Mouse (Mus musculus): ENCODE measurements at regions not wholly inside any gene's neighbourhood (a gene's known extent, or its start where the extent isn't known, plus 50 kb on each side); places are given as distances from the start of the nearest gene placed in this dataset.

- no peak overlapping the region for H3K9ac ChIP-seq (replicated peaks; ENCODE audit: low read depth, low read length)
- H3K4me1 ChIP-seq (ENCODE audit: control insufficient read depth, insufficient read depth, low read length) = 0 out of 2 replicates have a peak, but pooled peaks cover 4% of the 10 kb centered on the region
- no peaks in the 10 kb centered on the region for H3K27me3 ChIP-seq (ENCODE audit: control insufficient read depth, insufficient read depth, low read length)
- WGBS = 71% methylated on average over 6 of the region's 6 CpGs
- no peak overlapping the region for H3K4me2 ChIP-seq (replicated peaks; ENCODE audit: low read depth, low read length)
- H3K9me3 ChIP-seq (ENCODE audit: control insufficient read depth, low read depth, low read length) = no peaks in the 10 kb centered on the region
- no peak overlapping the region for H3K27ac ChIP-seq (ENCODE audit: low read length)
- H3K36me3 ChIP-seq (ENCODE audit: control insufficient read depth, insufficient read depth, low read length) = no peaks in the 10 kb centered on the region
- ATAC-seq (ENCODE audit: insufficient number of reproducible peaks, insufficient read depth, low FRiP score, low read depth) = no peak
- H3K4me3 ChIP-seq (ENCODE audit: low read depth, low read length) = no peak overlapping the region
These were observed 165.2 kb downstream of the Uaca start for GRCm38 (mm10) chr9:60959537-60959936.

GRCm38 (mm10) chr9:60962086-60962485 is 167.7 kb downstream of the Uaca start:
- no peak overlapping the region for H3K9ac ChIP-seq (replicated peaks; ENCODE audit: low read depth, low read length)
- H3K4me2 ChIP-seq (replicated peaks; ENCODE audit: low read depth, low read length) = no peak overlapping the region
- no peaks in the 10 kb centered on the region for H3K9me3 ChIP-seq (ENCODE audit: control insufficient read depth, low read depth, low read length)
- WGBS = 52% methylated on average over 4 of the region's 4 CpGs
- H3K36me3 ChIP-seq (ENCODE audit: control insufficient read depth, insufficient read depth, low read length) = no peaks in the 10 kb centered on the region
- no peaks in the 10 kb centered on the region for H3K27me3 ChIP-seq (ENCODE audit: control insufficient read depth, insufficient read depth, low read length)
- H3K4me3 ChIP-seq (ENCODE audit: low read depth, low read length) = no peak overlapping the region
- H3K4me1 ChIP-seq (ENCODE audit: control insufficient read depth, insufficient read depth, low read length) = 0 out of 2 replicates have a peak, but pooled peaks cover 4% of the 10 kb centered on the region
- H3K27ac ChIP-seq (ENCODE audit: low read length) = no peak overlapping the region
- no peak for ATAC-seq (ENCODE audit: insufficient number of reproducible peaks, insufficient read depth, low FRiP score, low read depth)

GRCm38 (mm10) chr9:60965641-60966040 is 171.3 kb downstream of the Uaca start:
- no peaks in the 10 kb centered on the region for H3K9me3 ChIP-seq (ENCODE audit: control insufficient read depth, low read depth, low read length)
- H3K4me1 ChIP-seq (ENCODE audit: control insufficient read depth, insufficient read depth, low read length) = 0 out of 2 replicates have a peak, but pooled peaks cover 4% of the 10 kb centered on the region
- H3K9ac ChIP-seq (replicated peaks; ENCODE audit: low read depth, low read length) = no peak overlapping the region
- no peaks in the 10 kb centered on the region for H3K36me3 ChIP-seq (ENCODE audit: control insufficient read depth, insufficient read depth, low read length)
- H3K27me3 ChIP-seq (ENCODE audit: control insufficient read depth, insufficient read depth, low read length) = no peaks in the 10 kb centered on the region
- H3K4me3 ChIP-seq (ENCODE audit: low read depth, low read length) = no peak overlapping the region
- 72% methylated on average over 1 of the region's 1 CpGs for WGBS
- no peak overlapping the region for H3K27ac ChIP-seq (ENCODE audit: low read length)
- no peak overlapping the region for H3K4me2 ChIP-seq (replicated peaks; ENCODE audit: low read depth, low read length)
- ATAC-seq (ENCODE audit: insufficient number of reproducible peaks, insufficient read depth, low FRiP score, low read depth) = no peak

GRCm38 (mm10) chr9:60968281-60969031 is 174.1 kb downstream of the Uaca start:
- 48% methylated on average over 4 of the region's 4 CpGs for WGBS
- Histone ChIP-seq H3K9me3 (ENCODE audit: control insufficient read depth, low read depth, low read length) (no peaks in the 10 kb centered on the region), H3K9ac (replicated peaks; ENCODE audit: low read depth, low read length) (no peak overlapping the region), H3K27me3 (ENCODE audit: control insufficient read depth, insufficient read depth, low read length) (no peaks in the 10 kb centered on the region), H3K4me2 (replicated peaks; ENCODE audit: low read depth, low read length) (no peak overlapping the region), H3K4me3 (ENCODE audit: low read depth, low read length) (no peak overlapping the region), H3K4me1 (ENCODE audit: control insufficient read depth, insufficient read depth, low read length) (no peaks in the 10 kb centered on the region), H3K36me3 (ENCODE audit: control insufficient read depth, insufficient read depth, low read length) (no peaks in the 10 kb centered on the region), H3K27ac (ENCODE audit: low read length) (no peak overlapping the region)
- ATAC-seq (ENCODE audit: insufficient number of reproducible peaks, insufficient read depth, low FRiP score, low read depth) = no peak

GRCm38 (mm10) chr9:60972201-60972910 is 178.0 kb downstream of the Uaca start:
- Histone ChIP-seq H3K9me3 (ENCODE audit: control insufficient read depth, low read depth, low read length) (no peaks in the 10 kb centered on the region), H3K36me3 (ENCODE audit: control insufficient read depth, insufficient read depth, low read length) (no peaks in the 10 kb centered on the region), H3K4me2 (replicated peaks; ENCODE audit: low read depth, low read length) (no peak overlapping the region), H3K4me3 (ENCODE audit: low read depth, low read length) (no peak overlapping the region), H3K9ac (replicated peaks; ENCODE audit: low read depth, low read length) (no peak overlapping the region), H3K4me1 (ENCODE audit: control insufficient read depth, insufficient read depth, low read length) (peaks cover 5% of the 10 kb centered on the region; the same call in 1 of the 2 replicates), H3K27me3 (ENCODE audit: control insufficient read depth, insufficient read depth, low read length) (no peaks in the 10 kb centered on the region), H3K27ac (ENCODE audit: low read length) (no peak overlapping the region)
- ATAC-seq (ENCODE audit: insufficient number of reproducible peaks, insufficient read depth, low FRiP score, low read depth) = no peak
- 71% methylated on average over 9 of the region's 9 CpGs for WGBS

GRCm38 (mm10) chr9:60974546-60974945 is 180.2 kb downstream of the Uaca start:
- WGBS = 70% methylated on average over 1 of the region's 1 CpGs
- Histone ChIP-seq H3K36me3 (ENCODE audit: control insufficient read depth, insufficient read depth, low read length) (no peaks in the 10 kb centered on the region), H3K4me1 (ENCODE audit: control insufficient read depth, insufficient read depth, low read length) (peaks cover 5% of the 10 kb centered on the region; the same call in 1 of the 2 replicates), H3K27me3 (ENCODE audit: control insufficient read depth, insufficient read depth, low read length) (no peaks in the 10 kb centered on the region), H3K4me3 (ENCODE audit: low read depth, low read length) (no peak overlapping the region), H3K4me2 (replicated peaks; ENCODE audit: low read depth, low read length) (no peak overlapping the region), H3K9me3 (ENCODE audit: control insufficient read depth, low read depth, low read length) (no peaks in the 10 kb centered on the region), H3K9ac (replicated peaks; ENCODE audit: low read depth, low read length) (no peak overlapping the region), H3K27ac (ENCODE audit: low read length) (no peak overlapping the region)
- no peak for ATAC-seq (ENCODE audit: insufficient number of reproducible peaks, insufficient read depth, low FRiP score, low read depth)

GRCm38 (mm10) chr9:60982383-60983085 is 188.2 kb downstream of the Uaca start:
- 0 out of 2 replicates have a peak, but pooled peaks cover 2% of the 10 kb centered on the region for H3K4me1 ChIP-seq (ENCODE audit: control insufficient read depth, insufficient read depth, low read length)
- H3K4me2 ChIP-seq (replicated peaks; ENCODE audit: low read depth, low read length) = no peak overlapping the region
- H3K36me3 ChIP-seq (ENCODE audit: control insufficient read depth, insufficient read depth, low read length) = no peaks in the 10 kb centered on the region
- no peak overlapping the region for H3K27ac ChIP-seq (ENCODE audit: low read length)
- WGBS = 52% methylated on average over 13 of the region's 13 CpGs
- H3K9ac ChIP-seq (replicated peaks; ENCODE audit: low read depth, low read length) = no peak overlapping the region
- H3K27me3 ChIP-seq (ENCODE audit: control insufficient read depth, insufficient read depth, low read length) = no peaks in the 10 kb centered on the region
- no peaks in the 10 kb centered on the region for H3K9me3 ChIP-seq (ENCODE audit: control insufficient read depth, low read depth, low read length)
- ATAC-seq (ENCODE audit: insufficient number of reproducible peaks, insufficient read depth, low FRiP score, low read depth) = no peak
- H3K4me3 ChIP-seq (ENCODE audit: low read depth, low read length) = no peak overlapping the region

- ATAC-seq (ENCODE audit: insufficient number of reproducible peaks, insufficient read depth, low FRiP score, low read depth) = no peak
- Histone ChIP-seq H3K9me3 (ENCODE audit: control insufficient read depth, low read depth, low read length) (no peaks in the 10 kb centered on the region), H3K4me3 (ENCODE audit: low read depth, low read length) (no peak overlapping the region), H3K4me2 (replicated peaks; ENCODE audit: low read depth, low read length) (no peak overlapping the region), H3K36me3 (ENCODE audit: control insufficient read depth, insufficient read depth, low read length) (no peaks in the 10 kb centered on the region), H3K27me3 (ENCODE audit: control insufficient read depth, insufficient read depth, low read length) (no peaks in the 10 kb centered on the region), H3K4me1 (ENCODE audit: control insufficient read depth, insufficient read depth, low read length) (0 out of 2 replicates have a peak, but pooled peaks cover 2% of the 10 kb centered on the region), H3K9ac (replicated peaks; ENCODE audit: low read depth, low read length) (no peak overlapping the region), H3K27ac (ENCODE audit: low read length) (no peak overlapping the region)
- WGBS = 68% methylated on average over 5 of the region's 5 CpGs
These were observed 188.9 kb downstream of the Uaca start for GRCm38 (mm10) chr9:60983246-60983645.
